Mouse (Mus musculus) CH12.LX (cell line): ENCODE data around the gene Ifna14. TPM values are rescaled to one million over a fixed set of nuclear protein-coding genes. Genes with fewer than 3 reads are reported as not detected.
"Not testable (repeated sequence)": the region's sequence is repeated elsewhere in the genome, so short reads cannot be mapped to it uniquely, and the experiment has no call there.

Experiments
- DNase-seq: peaks from one replicate; pipeline ENCODE4 v3.0.0-alpha.2; 2013; ENCODE audit errors: extremely low read depth
- H3K27ac ChIP-seq: 2 replicates; pipeline ENCODE4 v1.5.1; 2012; ENCODE audit warnings: low read depth, mild to moderate bottlenecking, control low read depth, moderate library complexity; ENCODE audit not compliant: insufficient read depth
- H3K27me3 ChIP-seq: replicated peaks from 2 replicates; pipeline ENCODE3; 2012; ENCODE audit warnings: inconsistent platforms
- H3K36me3 ChIP-seq, 2 experiments: replicated peaks in 1 of 2; 2 replicates each; pipeline versions ENCODE3 to v1.6.1; 2012; ENCODE audit warnings: inconsistent platforms in 1 of 2, low read length in 1 of 2, mild to moderate bottlenecking in 1 of 2, mixed read lengths in 1 of 2, moderate library complexity in 1 of 2; ENCODE audit not compliant: control insufficient read depth in 1 of 2, insufficient read depth in 1 of 2
- H3K4me1 ChIP-seq, 2 experiments: 2 replicates each; pipeline ENCODE4 v1.6.1; 2012; ENCODE audit warnings: inconsistent platforms in 1 of 2, moderate library complexity in 1 of 2; ENCODE audit not compliant: insufficient read depth in 2 of 2, control insufficient read depth in 1 of 2
- H3K4me2 ChIP-seq: 2 replicates; pipeline ENCODE4 v1.6.1; 2012; ENCODE audit warnings: low read depth, mild to moderate bottlenecking, control low read depth; ENCODE audit not compliant: poor library complexity, insufficient read depth, severe bottlenecking
- H3K4me3 ChIP-seq, 3 experiments: fragments of 150-350 bp in 1 of 3; sonication (generic) in 1 of 3; replicated peaks in 1 of 3; 2 replicates each; pipeline versions ENCODE3 to v1.5.1; 2011 to 2012; ENCODE audit warnings: low read depth in 2 of 3, low read length in 2 of 3, mild to moderate bottlenecking in 2 of 3, moderate library complexity in 2 of 3, control low read depth in 1 of 3, improper control_type of control experiment in 1 of 3, inconsistent platforms in 1 of 3, mixed read lengths in 1 of 3; ENCODE audit not compliant: poor library complexity in 1 of 3
- H3K79me2 ChIP-seq: replicated peaks from 2 replicates; pipeline ENCODE4 v1.6.1; 2012; ENCODE audit warnings: mild to moderate bottlenecking, moderate library complexity; ENCODE audit not compliant: control insufficient read depth, poor library complexity, insufficient read depth, severe bottlenecking; ENCODE audit errors: extremely low read depth
- H3K9ac ChIP-seq: 2 replicates; pipeline ENCODE4 v1.6.1; 2012; ENCODE audit warnings: low read depth, mild to moderate bottlenecking, control low read depth, moderate library complexity; ENCODE audit not compliant: insufficient read depth
- H3K9me3 ChIP-seq: replicated peaks from 2 replicates; pipeline ENCODE3; 2012; ENCODE audit warnings: low read length, inconsistent platforms, mixed read lengths
- E2F4 ChIP-seq: IDR thresholded peaks from 2 replicates; pipeline ENCODE4 v1.6.1; 2011; ENCODE audit warnings: low read depth, low read length, improper control_type of control experiment; ENCODE audit not compliant: insufficient replicate concordance
- EP300 ChIP-seq: IDR thresholded peaks from 2 replicates; pipeline ENCODE4 v1.6.1; 2011; ENCODE audit warnings: low read length, improper control_type of control experiment
- ETS1 ChIP-seq: conservative IDR thresholded peaks from 2 replicates; pipeline ENCODE4 v1.6.1; 2012; ENCODE audit warnings: low read depth, mild to moderate bottlenecking, inconsistent platforms, low read length, improper control_type of control experiment, moderate library complexity
- HCFC1 ChIP-seq: IDR thresholded peaks from 2 replicates; pipeline ENCODE4 v1.6.1; 2012; ENCODE audit warnings: low read depth, mild to moderate bottlenecking, inconsistent platforms, low read length, improper control_type of control experiment
- IRF4 ChIP-seq: IDR thresholded peaks from 2 replicates; pipeline ENCODE4 v1.6.1; 2014; ENCODE audit warnings: low read depth, mild to moderate bottlenecking, inconsistent platforms, low read length, improper control_type of control experiment
- JUN ChIP-seq: IDR thresholded peaks from 2 replicates; pipeline ENCODE4 v1.6.1; 2011; ENCODE audit warnings: low read depth, mild to moderate bottlenecking, low read length, improper control_type of control experiment, moderate library complexity; ENCODE audit not compliant: insufficient read depth
- MAX ChIP-seq: IDR thresholded peaks from 2 replicates; pipeline ENCODE4 v1.6.1; 2011; ENCODE audit warnings: low read length, improper control_type of control experiment
- MAZ ChIP-seq: IDR thresholded peaks from 2 replicates; pipeline ENCODE4 v1.6.1; 2012; ENCODE audit warnings: low read depth, mild to moderate bottlenecking, inconsistent platforms, low read length, improper control_type of control experiment, moderate library complexity
- NRF1 ChIP-seq: IDR thresholded peaks from 2 replicates; pipeline ENCODE4 v1.6.1; 2014; ENCODE audit warnings: low read depth, mild to moderate bottlenecking, inconsistent platforms, low read length, improper control_type of control experiment, moderate library complexity
- POLR2A ChIP-seq: IDR thresholded peaks from 2 replicates; pipeline ENCODE4 v1.6.1; 2011; ENCODE audit warnings: low read depth, mild to moderate bottlenecking, improper control_type of control experiment, low read length
- RAD21 ChIP-seq: IDR thresholded peaks from 2 replicates; pipeline ENCODE4 v1.6.1; 2011; ENCODE audit warnings: low read depth, mild to moderate bottlenecking, low read length, improper control_type of control experiment, moderate library complexity
- RCOR1 ChIP-seq: conservative IDR thresholded peaks from 2 replicates; pipeline ENCODE4 v1.6.1; 2012; ENCODE audit warnings: low read depth, mild to moderate bottlenecking, inconsistent platforms, low read length, improper control_type of control experiment
- SMC3 ChIP-seq: IDR thresholded peaks from 2 replicates; pipeline ENCODE4 v1.6.1; 2011; ENCODE audit warnings: low read depth, low read length, improper control_type of control experiment
- TBP ChIP-seq: conservative IDR thresholded peaks from 2 replicates; pipeline ENCODE4 v1.6.1; 2011; ENCODE audit warnings: low read depth, low read length, improper control_type of control experiment
- TCF12 ChIP-seq: IDR thresholded peaks from 2 replicates; pipeline ENCODE4 v1.6.1; 2014; ENCODE audit warnings: low read depth, mild to moderate bottlenecking, inconsistent platforms, low read length, improper control_type of control experiment
- USF1 ChIP-seq: IDR thresholded peaks from 2 replicates; pipeline ENCODE4 v1.6.1; 2014; ENCODE audit warnings: low read depth, mild to moderate bottlenecking, inconsistent platforms, low read length, improper control_type of control experiment
- ZKSCAN1 ChIP-seq: IDR thresholded peaks from 2 replicates; pipeline ENCODE4 v1.6.1; 2012; ENCODE audit warnings: low read depth, inconsistent platforms, low read length, improper control_type of control experiment, borderline replicate concordance
- ZMIZ1 ChIP-seq: IDR thresholded peaks from 2 replicates; pipeline ENCODE4 v1.6.1; 2012; ENCODE audit warnings: low read depth, mild to moderate bottlenecking, inconsistent platforms, low read length, improper control_type of control experiment
- ZNF384 ChIP-seq: IDR thresholded peaks from 2 replicates; pipeline ENCODE4 v1.6.1; 2012; ENCODE audit warnings: low read depth, low read length, improper control_type of control experiment, inconsistent platforms
- dilution Hi-C: fragments of 300-500 bp; cut with MboI; formaldehyde crosslinking; loops from 2 replicates; pipeline ENCODE4 v1.14.3; 2020; ENCODE audit warnings: low sequenced_read_pairs; ENCODE audit not compliant: extremely low pct_unique_long_range_greater_than_20kb, extremely low pct_ligation_motif_present
- in situ Hi-C: fragments of 300-500 bp; cut with MboI; formaldehyde crosslinking; loops from 3 replicates; pipeline ENCODE4 v1.14.3; 2019; ENCODE audit warnings: low sequenced_read_pairs, low pct_ligation_motif_present, low pct_unique_long_range_greater_than_20kb, mixed read lengths
- polyA plus RNA-seq: library from polyadenylated mRNA; unstranded; fragments of >175 nt; gene quantifications from 2 replicates; pipeline ENCODE4 v1.2.1, GENCODE M21; 2012; ENCODE audit warnings: low read depth; ENCODE audit not compliant: insufficient read length
- total RNA-seq, 2 experiments: library from RNA; depleted of rRNA; stranded (reverse); fragments of 300-350 nt in 1 of 2; fragments of >200 nt in 1 of 2; gene quantifications; 2 replicates each; pipeline ENCODE4 v1.2.3; 2012 to 2014

Gene Ifna14
- total and polyA plus RNA-seq, 3 experiments = not detected

DNA sequence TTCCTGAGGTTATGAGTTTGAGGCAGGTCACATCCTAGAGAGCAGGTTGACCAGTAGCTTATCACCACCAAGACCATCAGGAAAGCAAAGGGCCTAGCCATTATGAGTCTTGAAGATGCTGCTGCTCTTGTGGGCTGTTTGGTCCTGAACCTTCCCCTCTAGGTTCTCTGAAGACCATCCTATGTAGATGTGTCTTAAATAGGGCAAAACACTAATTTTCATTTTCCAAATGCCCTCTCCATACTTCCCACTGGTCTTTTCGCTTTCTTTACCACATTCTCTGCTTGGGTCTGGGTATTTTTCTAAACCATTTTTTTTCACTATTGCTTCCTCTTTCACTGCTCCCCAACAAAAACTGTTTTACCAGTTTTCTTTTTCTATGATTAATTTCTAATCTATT lies 20.7 kb upstream of the Ifna14 start, which contains the start of gene Ifna9:
Gene Ifna9, minus strand, starts transcription at position 101 of the 400 bp plus-strand sequence.
- no peak within 1 kb of the TSS for H3K4me3 ChIP-seq
- peaks cover 6% of the 10 kb centered on the region for H3K27me3 ChIP-seq
- H3K9ac ChIP-seq = no peak within 1 kb of the TSS
- dilution Hi-C loops = no loop called here
- H3K4me2 ChIP-seq = no peak within 1 kb of the TSS
- H3K9me3 ChIP-seq = no peaks in the 10 kb centered on the region
- H3K4me1 ChIP-seq = no peaks in the 10 kb centered on the region
- TF ChIP-seq ZMIZ1 = no peak
- no peak for TF ChIP-seq JUN
- TF ChIP-seq IRF4 = no peak
- no peak for TF ChIP-seq RCOR1
- TF ChIP-seq NRF1 = no peak
- no peak for TF ChIP-seq E2F4
- no peak for TF ChIP-seq POLR2A
- TF ChIP-seq RAD21 = no peak
- no peak for TF ChIP-seq TBP
- TF ChIP-seq USF1 = no peak
- TF ChIP-seq EP300 = no peak
- TF ChIP-seq MAZ = no peak
- no peak for TF ChIP-seq ETS1
- TF ChIP-seq HCFC1 = no peak
- TF ChIP-seq, all 38 proteins: peak for 0
- no peaks in the 10 kb centered on the region for H3K79me2 ChIP-seq
- in situ Hi-C loops = no loop called here
- DNase-seq = no peak
- no peak within 1 kb of the TSS for H3K27ac ChIP-seq
- H3K36me3 ChIP-seq = no peaks in the 10 kb centered on the region

DNA sequence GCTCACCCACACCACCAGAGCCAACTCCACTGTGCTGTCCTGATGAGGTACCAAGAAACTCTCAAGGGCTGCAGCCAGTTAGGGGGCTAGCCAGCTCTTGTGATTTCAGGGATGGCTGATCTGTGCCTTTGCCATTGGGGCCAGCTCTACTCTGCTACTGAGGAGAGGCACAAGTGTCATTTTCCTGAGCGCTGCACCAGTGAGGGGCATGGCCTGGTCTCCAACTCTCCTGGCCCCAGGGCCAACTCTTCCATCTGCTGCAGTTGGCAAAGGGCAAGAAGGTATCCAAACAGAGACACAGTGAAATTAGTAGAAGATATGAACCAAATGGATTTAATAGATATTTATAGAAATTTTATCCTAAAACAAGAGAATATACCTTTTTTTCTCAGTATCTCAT lies 9.8 kb downstream of the Ifna14 start:
- no peak overlapping the region for H3K27ac ChIP-seq
- in situ Hi-C loops (no loop called here), dilution Hi-C loops (no loop called here)
- H3K4me3 ChIP-seq = no peak overlapping the region
- H3K79me2 ChIP-seq = no peaks in the 10 kb centered on the region
- TF ChIP-seq MAX (no peak), SMC3 (no peak), TCF12 (no peak), JUN (no peak), ZNF384 (no peak), ZKSCAN1 (no peak)
- no peak overlapping the region for H3K4me2 ChIP-seq
- H3K27me3 ChIP-seq = no peaks in the 10 kb centered on the region
- no peaks in the 10 kb centered on the region for H3K4me1 ChIP-seq
- DNase-seq = no peak
- H3K9me3 ChIP-seq = no peaks in the 10 kb centered on the region
- no peak overlapping the region for H3K9ac ChIP-seq
- H3K36me3 ChIP-seq = no peaks in the 10 kb centered on the region

DNA sequence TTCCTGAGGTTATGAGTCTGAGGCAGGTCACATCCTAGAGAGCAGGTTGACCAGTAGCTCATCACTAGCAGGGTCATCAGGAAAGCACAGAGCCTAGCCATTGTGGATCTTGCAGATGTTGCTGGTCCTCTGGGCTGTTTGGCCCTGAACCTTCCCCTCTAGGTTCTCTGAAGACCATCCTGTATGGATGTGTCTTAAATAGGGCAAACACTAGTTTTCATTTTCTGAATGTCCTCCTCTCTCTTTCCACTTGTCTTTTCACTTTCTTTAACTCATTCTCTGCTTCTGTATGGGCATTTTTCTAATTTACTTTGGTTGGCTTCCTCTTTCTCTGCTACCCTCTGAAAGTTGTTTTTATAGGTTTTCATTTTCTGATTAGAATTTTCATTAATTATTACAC lies 13.5 kb downstream of the Ifna14 start, which contains the start of gene Ifna15:
Gene Ifna15, minus strand, starts transcription at position 101 of the 400 bp plus-strand sequence.
- H3K79me2 ChIP-seq, in situ Hi-C loops, H3K27ac ChIP-seq, H3K27me3 ChIP-seq, H3K4me1 ChIP-seq, H3K9me3 ChIP-seq, DNase-seq, H3K4me2 ChIP-seq, H3K4me3 ChIP-seq, dilution Hi-C loops, H3K9ac ChIP-seq, H3K36me3 ChIP-seq: not testable (repeated sequence)
